Mouse (Mus musculus) liver, embryonic 15.5 days (tissue): ENCODE measurements at regions not wholly inside any gene's neighbourhood (a gene's known extent, or its start where the extent isn't known, plus 50 kb on each side); places are given as distances from the start of the nearest gene placed in this dataset.

Experiments used
- ATAC-seq: fragments of 200-750 bp; cut with Nextera tagmentation; 2 replicates; pipeline ENCODE4 v1.8.0; 2017; ENCODE audit warnings: moderate number of reproducible peaks, mild to moderate bottlenecking, moderate library complexity; ENCODE audit not compliant: insufficient read depth
- H3K27ac ChIP-seq: fragments of 300-500 bp; sonication (generic); replicated peaks from 2 replicates; pipeline ENCODE4 v1.5.1; 2015; ENCODE audit warnings: mild to moderate bottlenecking, inconsistent platforms
- H3K27me3 ChIP-seq: fragments of 300-500 bp; sonication (generic); 2 replicates; pipeline ENCODE4 v1.6.1; 2015; ENCODE audit warnings: mild to moderate bottlenecking, inconsistent platforms
- H3K36me3 ChIP-seq: fragments of 300-500 bp; sonication (generic); replicated peaks from 2 replicates; pipeline ENCODE4 v1.6.1; 2015; ENCODE audit warnings: moderate library complexity, mild to moderate bottlenecking, inconsistent platforms
- H3K4me1 ChIP-seq: fragments of 300-500 bp; sonication (generic); replicated peaks from 2 replicates; pipeline ENCODE4 v1.6.1; 2015; ENCODE audit warnings: inconsistent platforms
- H3K4me2 ChIP-seq: fragments of 300-500 bp; sonication (generic); 2 replicates; pipeline ENCODE4 v1.6.1; 2015; ENCODE audit warnings: moderate library complexity, mild to moderate bottlenecking, inconsistent platforms
- H3K4me3 ChIP-seq: fragments of 300-500 bp; sonication (generic); replicated peaks from 2 replicates; pipeline ENCODE4 v1.5.1; 2015; ENCODE audit warnings: mild to moderate bottlenecking, inconsistent platforms
- H3K9ac ChIP-seq: fragments of 300-500 bp; sonication (generic); 2 replicates; pipeline ENCODE4 v1.6.1; 2015; ENCODE audit warnings: moderate library complexity, mild to moderate bottlenecking, inconsistent platforms
- H3K9me3 ChIP-seq: fragments of 300-500 bp; sonication (generic); replicated peaks from 2 replicates; pipeline ENCODE4 v1.6.1; 2016; ENCODE audit warnings: inconsistent platforms
- WGBS: fragments of 180-500 bp; shearing (Covaris S2); methylation state at CpG from one replicate; pipeline ENCODE4 v1.1.7; 2015; ENCODE audit warnings: mixed read lengths; ENCODE audit not compliant: insufficient replicate concordance; 5-methylcytosine and 5-hydroxymethylcytosine counted together

GRCm38 (mm10) chr9:61321825-61322224, 50.3 kb upstream of the Tle3 start:
- H3K27me3 ChIP-seq: peaks cover 70% of the 10 kb centered on the region
- no peak for ATAC-seq

GRCm38 (mm10) chr9:61322333-61322732, 49.8 kb upstream of the Tle3 start:
- H3K9me3 ChIP-seq: no peaks in the 10 kb centered on the region
- no peak overlapping the region for H3K4me2 ChIP-seq
- 27% methylated on average over 11 of the region's 11 CpGs for WGBS
- H3K4me1 ChIP-seq: peaks cover 15% of the 10 kb centered on the region
- no peaks in the 10 kb centered on the region for H3K36me3 ChIP-seq
- ATAC-seq: no peak
- H3K4me3 ChIP-seq: no peak overlapping the region
- peaks cover 67% of the 10 kb centered on the region for H3K27me3 ChIP-seq
- no peak overlapping the region for H3K27ac ChIP-seq
- H3K9ac ChIP-seq: no peak overlapping the region

More at GRCm38 (mm10) chr9:61321825-61322224, 50.3 kb upstream of the Tle3 start:
- H3K36me3 ChIP-seq: no peaks in the 10 kb centered on the region
- no peak overlapping the region for H3K27ac ChIP-seq
- 20% methylated on average over 8 of the region's 8 CpGs for WGBS
- no peak overlapping the region for H3K9ac ChIP-seq
- H3K9me3 ChIP-seq: no peaks in the 10 kb centered on the region
- H3K4me1 ChIP-seq: peaks cover 15% of the 10 kb centered on the region
- H3K4me3 ChIP-seq: no peak overlapping the region
- H3K4me2 ChIP-seq: no peak overlapping the region
